Mouse (Mus musculus) spleen, adult 12 weeks (tissue): ENCODE results near the gene Tnfrsf22.
A peak's percentile ranks its signal among the peaks of the same experiment; 100 is the strongest.
"Not testable (repeated sequence)": the region's sequence is repeated elsewhere in the genome, so short reads cannot be mapped to it uniquely, and the experiment has no call there.

ENCODE experiments used
- DNase-seq: peaks from one replicate; pipeline ENCODE4 v3.0.0; 2022; ENCODE audit warnings: low spot score

Tnfrsf22 gene

DNA sequence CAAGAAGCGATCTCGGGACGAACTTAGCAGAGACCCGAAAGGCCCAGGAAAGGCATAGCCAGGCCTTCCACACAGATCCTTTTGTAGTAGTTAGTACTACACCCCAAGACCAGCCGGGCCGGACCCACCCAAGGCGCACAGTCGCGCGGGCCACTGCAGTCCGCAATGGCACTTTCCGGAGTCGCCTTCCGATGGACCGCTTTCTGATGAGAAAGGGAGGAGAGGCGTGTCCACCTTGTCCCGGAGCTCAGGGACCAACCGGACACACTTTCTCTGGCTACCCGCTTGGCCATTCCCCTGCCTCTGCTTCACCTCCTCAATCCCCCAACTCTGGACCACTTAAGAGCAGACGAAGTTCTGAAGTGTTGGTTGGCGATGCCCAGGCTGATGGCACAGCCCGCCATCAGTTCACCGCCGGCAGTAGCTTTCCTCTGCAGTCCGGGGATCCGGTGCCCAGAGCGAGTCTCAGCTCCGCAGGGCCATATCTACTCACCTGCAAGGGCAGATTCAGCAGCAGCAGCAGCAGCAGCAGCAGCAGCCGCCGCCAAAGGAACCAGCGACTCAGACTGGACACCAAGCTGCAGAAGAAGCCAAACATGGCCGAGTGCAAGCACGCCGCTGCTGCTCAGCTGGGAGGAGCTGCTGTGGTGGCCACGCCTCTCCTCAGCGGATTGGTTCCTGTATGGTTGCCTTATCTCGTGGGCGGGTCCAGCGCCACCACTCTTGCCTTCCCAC, at the start of gene Tnfrsf22:
TSS of gene Tnfrsf22 (minus strand) at position 628 of the 735 bp plus-strand sequence.
- DNase-seq, result peak; percentile 67

DNA sequence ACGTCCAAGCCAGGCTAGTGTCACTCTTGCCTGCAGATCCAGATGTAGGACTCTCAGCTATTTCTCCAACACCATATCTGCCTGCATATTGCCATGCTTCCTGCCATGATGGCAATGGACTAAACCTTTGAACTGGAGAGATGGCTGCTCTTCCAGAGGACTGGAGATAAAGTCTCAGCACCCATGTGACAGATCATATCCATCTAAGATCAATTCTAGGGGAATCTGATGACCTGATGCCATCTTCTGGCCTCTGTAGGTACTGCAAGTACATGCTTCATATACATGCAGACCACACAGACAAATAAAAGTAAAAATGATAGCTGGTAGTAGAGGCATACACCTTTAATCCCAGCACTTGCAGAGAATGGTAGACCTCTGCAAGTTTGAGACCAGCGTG, 46.7 kb upstream of the Tnfrsf22 start:
- no peak for DNase-seq

DNA sequence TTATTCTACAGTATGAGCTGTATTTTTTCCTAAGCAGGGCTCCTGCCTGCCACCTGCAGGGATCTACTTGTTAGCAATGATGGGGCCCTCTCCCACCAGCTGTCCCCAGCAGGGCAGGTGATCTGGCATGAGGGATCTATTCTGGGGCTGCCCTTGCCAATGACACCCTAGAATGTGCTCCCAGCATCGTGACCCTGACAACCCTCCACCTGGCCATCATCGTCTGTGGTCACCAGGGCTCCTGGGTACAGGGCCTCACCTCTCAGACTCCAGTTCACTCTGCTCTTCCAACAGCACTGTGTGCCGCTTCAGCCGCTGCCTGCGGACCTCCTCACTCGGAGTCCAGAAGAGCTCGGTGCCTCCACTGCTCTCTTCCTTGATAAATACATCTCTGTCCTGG, 45.1 kb upstream of the Tnfrsf22 start:
- no peak for DNase-seq

DNA sequence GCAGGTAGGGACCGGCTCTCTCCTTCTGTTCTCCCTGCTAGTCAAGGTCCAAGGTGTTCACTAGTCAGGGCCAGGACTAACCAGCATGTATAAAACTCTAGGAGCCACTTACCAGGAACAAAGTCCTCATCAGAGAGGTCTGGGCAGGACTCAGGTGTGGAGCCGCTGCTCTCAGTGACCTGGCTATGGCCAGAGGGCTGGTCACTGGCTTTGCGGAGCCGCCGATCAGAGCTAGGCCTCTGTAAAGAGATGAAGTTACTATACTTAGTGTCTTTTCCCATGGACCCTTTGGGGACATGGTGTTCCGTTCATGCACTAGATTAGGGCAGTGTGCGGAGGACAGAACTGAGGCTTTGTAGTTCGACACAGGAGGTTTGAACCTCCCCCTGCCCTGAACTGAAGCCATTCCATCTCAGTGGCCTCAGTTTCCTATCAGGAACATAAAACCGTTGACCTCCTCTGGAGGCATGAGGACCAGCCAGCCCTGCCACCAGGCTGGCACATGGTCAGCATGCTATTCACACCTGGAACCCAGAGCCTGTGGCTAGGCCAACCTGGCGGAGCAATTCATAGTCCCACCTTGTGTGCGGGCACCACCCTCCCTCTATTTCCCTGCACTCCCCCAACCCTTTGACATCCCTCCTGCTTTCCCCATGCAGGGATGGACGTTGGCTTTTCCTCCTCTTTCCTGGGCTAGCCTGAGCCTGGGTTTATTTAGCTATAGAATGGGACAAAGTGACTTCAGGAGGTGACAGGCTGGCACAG, 43.5 kb upstream of the Tnfrsf22 start:
- DNase-seq, result no peak

DNA sequence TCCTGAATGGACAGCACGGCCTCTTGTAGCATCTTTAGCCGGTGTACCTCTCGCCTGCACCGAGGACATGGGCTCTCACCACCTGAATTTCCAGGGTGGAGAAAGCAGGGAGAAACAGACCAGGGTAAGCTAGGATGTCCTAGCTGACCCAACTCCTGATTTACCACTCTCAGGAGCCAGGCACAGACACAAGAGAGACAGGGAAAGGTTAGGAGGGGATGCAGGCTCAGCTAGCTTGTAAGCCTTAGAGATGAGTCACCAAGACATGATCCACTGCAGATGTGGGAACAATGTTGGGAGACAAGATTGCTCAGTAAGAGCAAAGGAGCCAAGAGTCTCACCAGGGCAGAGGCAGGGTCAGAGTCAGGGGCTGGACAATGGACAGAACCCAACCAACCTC, 42.4 kb upstream of the Tnfrsf22 start:
- DNase-seq, result no peak

DNA sequence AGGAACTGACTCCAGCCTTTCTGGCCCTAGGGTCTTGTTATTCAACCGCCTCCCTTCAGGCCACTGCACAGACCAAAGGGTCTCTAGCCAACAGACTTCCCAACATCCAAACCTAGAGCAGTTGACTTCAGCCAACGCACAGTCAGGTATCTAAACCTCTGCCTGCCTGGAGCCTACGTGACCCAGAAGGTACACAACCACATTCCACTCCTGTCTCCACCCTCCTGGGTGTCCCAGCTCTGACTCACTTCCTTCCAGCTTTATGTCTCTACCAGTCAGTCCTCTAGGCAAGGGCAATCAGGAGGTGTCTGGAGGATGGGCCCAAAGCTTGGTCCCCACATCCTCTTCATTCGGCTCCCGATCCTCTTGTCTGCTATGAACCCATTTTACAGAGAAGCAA, 41.7 kb upstream of the Tnfrsf22 start:
- no peak for DNase-seq

DNA sequence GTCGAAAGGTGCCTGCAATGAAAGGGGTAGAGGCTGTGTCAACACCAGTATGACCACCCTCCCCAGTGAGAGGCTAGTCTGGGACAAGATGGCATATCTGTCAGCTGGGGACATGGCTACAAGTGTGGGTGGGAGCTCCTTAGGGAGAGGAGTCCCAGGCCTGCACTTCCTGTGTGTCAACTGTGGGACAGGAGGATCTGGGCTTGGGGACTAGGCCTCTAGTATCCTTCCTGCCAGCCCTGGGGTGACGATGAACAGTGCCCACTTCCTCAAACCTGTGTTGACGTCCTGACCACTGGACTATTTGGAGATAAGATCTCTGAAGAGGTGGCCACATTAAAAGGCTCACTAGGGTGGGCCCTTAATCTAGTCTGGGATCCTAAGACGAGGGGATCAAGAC, 40.5 kb upstream of the Tnfrsf22 start:
- no peak for DNase-seq

DNA sequence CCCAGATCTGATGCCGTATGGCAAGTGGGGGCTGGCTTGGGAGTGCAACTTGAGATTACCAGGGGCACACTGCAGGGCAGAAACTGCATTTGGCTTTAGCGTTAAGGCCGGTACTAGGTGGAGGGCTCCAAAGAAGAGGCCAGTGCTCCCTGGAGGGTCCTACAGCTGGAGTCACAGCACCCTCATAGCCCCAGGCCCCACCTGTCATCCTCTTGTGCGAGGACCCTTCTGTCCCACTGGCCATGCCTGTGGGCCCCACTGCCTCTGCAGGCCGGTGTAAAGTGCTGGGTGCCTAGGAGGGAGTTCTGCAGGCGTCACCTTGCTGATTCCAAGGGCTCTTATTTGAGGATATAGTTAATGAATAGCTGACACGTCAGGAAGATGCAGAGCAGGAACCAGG, 40.0 kb upstream of the Tnfrsf22 start:
- no peak for DNase-seq

DNA sequence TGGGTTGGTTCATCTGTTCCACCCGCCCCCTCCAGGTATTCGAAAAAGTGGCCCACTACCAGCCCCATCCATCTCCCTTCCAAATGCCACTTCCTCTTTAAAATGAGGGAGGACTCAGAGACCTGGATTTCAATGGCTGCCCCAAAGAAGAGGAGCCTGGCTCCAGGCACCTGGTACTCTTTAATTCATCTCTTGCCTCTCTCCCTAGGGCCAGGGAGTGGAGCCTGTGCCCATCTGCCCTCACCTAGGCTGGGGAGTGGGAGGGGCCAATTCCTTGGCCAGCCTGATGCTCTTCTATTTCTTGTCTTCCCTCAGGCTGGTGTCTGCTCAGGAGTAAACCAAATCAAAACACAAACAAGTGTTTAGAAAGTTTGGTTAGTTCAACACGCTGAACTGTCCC, 37.2 kb upstream of the Tnfrsf22 start:
- DNase-seq, result not testable (repeated sequence)

DNA sequence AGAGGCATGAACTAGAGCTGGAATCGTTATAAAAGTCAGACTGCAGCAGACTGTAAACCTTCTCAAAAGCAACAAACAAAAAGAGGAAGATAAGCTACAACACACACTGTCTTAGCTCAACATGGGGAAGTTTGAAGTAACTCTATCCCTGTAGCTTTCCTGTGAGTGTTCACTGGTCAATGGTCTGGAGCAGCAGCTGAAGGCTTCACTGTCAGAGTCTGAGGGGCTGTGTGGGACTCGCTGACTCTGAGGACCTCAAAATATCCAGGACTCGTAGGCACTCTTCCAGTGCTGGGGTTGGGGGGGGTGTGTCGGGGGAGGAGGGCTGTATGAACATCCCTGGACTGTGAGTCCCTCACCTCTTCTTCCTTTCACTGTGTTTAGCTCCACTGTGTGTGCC, 36.7 kb upstream of the Tnfrsf22 start:
- not testable (repeated sequence) for DNase-seq

DNA sequence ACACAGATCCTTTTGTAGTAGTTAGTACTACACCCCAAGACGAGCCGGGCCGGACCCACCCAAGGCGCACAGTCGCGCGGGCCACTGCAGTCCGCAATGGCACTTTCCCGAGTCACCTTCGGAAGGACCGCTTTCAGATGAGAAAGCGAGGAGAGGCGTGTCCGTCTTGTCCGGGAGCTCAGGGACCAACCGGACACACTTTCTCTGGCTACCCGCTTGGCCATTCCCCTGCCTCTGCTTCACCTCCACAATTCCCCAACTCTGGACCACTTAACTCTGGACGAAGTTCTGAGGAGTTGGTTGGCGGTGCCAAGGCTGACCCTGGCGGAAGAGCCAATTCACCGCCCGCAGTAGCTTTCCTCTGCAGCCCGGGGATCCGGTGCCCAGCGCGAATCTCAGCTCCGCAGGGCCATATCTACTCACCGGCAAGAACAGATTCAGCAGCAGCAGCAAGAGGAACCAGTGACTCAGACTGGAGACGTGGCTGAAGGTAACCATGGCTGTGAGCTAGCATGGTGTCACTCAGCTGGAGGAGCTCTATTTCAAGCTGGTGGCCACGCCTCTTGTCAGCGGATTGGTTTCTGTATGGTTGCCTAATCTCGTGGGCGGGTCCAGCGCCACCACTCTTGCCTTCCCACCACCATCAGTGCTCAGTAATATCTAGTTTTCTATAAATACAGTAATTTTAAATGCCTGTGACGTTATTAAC, 36.1 kb upstream of the Tnfrsf22 start, which contains the start of gene Tnfrsf23:
TSS of gene Tnfrsf23 (minus strand) at position 514 of the 709 bp plus-strand sequence.
- peak; percentile 35 for DNase-seq

DNA sequence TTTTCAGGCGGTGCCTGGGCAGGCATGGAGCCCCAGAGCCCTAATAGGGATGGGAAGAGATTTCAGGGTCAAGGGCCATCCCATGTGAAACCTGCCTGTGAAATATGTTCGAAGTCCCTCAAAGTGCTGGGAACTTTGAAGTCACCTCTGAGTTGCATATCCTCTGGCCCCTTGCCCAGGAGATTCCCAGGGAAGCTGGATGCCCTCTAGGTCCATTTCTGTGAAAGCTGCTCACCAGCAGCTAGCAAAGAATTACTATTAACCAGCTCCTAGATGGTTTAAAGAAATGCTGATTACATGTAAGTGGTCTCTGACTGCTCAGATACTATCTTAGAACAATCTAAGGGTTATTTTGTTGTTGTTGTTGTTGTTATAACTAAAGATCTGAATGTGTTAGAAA, 35.1 kb upstream of the Tnfrsf22 start:
- DNase-seq, result not testable (repeated sequence)

DNA sequence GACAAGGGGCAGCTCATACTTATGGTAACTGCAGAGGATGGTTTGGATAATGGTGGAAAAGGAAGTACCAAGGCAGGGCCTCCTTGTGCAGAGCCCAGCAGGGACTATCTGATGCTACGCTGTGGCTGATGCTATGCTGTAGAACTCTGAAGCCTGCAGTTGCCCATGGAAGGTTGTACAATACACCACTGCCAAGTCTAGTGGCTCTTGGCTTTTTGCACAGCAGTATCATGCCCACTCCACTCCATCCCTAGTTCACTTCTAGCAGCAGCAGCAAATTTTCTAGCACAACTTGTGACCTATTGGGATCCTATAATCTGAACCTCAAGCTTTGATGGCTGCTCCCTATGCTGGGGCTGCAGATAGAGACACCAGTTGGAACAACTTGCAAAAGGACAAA, 32.1 kb upstream of the Tnfrsf22 start:
- DNase-seq, result no peak

DNA sequence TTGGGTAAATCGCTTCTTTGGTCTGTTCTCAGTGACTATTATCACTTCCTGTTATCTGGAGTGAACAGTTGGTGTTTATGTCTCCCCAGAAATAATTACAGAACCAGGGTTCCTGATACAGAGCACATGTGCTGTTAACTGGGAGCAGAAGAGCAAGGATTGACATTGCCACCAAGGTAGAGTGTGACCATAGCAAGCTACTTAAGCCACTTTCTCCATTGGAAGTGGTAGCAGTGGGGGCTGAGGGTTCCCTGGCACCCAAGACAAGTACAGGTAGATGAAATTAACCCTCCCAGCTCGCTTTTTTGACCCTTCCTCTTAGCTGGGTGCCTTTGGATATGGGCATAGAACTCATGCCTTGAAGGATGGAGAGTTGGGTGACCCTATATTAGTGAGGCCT, 31.4 kb upstream of the Tnfrsf22 start:
- DNase-seq, result not testable (repeated sequence)

DNA sequence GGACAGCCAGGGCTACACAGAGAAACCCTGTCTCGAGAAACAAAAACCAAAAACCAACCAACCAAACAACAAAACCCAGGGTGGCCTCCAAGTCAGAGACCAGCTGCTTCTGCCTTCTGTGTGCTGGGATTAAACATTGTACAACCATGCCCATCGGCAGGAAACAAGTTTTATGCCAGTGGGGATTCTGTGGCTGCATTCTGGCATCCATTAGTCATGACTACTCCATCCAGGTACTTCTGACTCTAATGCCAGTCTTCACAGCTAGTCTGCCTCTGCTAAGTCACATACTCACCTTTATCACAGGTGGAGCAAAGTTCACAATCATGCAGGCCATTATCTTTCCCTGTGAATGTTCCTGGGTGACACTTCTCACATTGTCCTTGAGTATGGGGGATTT, 30.2 kb upstream of the Tnfrsf22 start:
- not testable (repeated sequence) for DNase-seq

DNA sequence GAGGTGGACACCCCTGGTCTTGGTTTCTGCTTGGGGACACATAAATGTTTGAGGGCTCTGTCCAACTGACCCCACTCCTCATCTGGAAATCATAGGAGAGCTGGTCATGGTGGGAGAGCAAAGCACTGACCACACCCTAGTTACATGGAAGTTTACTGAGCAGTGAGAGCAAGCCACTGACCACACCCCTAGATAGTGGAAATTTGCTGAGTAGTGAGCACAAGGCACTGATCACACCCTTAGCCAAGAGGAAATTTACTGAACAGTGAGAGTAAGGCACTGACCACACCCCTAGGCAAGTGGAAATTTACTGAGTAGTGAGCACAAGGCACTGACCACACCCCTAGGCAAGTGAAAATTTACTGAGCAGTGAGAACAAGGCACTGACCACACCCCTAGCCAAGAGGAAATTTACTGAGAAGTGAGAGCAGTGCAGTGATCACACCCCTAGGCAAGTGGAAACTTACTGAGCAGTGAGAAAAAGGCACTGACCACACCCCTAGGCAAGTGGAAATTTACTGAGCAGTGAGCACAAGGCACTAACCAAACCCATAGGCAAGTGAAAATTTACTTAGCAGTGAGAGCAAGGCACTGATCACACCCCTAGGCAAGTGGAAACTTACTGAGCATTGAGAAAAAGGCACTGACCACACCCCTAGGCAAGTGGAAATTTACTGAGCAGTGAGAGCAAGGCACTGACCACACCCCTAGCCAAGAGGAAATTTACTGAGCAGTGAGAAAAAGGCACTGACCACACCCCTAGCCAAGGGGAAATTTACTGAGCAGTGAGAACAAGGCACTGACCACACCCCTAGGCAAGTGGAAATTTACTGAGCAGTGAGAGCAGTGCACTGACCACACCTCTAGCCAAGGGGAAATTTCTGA, 17.2 kb upstream of the Tnfrsf22 start:
- no peak for DNase-seq

DNA sequence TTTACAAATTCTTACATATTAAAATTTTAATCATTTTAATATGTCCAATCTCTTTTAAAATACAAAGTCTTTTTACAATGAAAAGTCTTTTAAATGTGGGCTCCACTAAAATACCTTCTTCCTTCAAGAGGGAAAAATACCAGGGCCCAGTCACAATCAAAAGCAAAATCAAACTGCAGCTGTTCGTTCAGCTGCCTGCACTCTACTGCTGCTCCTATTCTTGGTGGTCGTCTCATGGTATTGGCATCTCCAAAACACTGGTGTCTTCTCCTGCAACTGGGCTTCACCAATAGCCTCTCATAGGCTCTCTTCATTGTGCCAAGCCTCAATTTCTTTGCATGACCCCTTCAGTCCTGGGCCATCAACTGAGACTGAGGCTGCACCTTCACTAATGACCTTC, 14.0 kb upstream of the Tnfrsf22 start:
- DNase-seq, result no peak

DNA sequence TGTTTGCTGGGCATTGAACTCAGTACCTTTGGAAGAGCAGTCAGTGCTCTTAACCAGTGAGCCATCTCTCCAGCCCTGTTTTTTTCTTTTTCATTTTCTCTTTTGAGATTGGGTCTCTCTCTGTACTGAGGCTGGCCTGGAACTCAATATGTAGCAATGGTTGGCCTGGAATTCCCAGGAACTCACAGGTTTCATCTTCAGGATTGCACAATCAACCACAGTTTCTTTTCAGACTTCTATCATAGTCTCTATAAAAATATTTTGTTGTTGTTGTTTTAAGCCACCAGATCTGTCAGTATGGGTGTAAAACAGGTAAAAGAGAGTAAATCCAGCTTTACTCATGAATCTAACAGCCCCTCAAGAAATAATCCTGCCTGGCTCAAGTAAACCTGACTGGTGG, 11.3 kb upstream of the Tnfrsf22 start:
- DNase-seq, result no peak

DNA sequence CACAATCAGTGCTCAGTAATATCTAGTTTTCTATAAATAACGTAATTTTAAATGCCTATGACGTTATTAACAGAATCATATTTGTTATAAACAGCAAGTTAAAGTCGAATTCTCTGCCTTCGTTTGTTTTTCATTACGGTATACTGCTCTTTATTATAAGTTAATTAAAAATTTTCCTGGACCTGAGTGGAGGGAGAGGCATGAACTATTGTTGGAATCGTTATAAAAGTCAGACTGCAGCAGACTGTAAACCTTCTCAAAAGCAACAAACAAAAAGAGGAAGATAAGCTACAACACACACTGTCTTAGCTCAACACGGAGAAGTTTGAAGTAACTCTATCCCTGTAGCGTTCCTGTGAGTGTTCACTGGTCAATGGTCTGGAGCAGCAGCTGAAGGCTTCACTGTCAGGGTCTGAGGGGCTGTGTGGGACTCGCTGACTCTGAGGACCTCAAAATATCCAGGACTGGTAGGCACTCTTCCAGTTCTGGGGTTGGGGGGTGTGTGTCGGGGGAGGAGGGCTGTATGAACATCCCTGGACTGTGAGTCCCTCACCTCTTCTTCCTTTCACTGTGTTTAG, 397 bp upstream of the Tnfrsf22 start:
- not testable (repeated sequence) for DNase-seq

DNA sequence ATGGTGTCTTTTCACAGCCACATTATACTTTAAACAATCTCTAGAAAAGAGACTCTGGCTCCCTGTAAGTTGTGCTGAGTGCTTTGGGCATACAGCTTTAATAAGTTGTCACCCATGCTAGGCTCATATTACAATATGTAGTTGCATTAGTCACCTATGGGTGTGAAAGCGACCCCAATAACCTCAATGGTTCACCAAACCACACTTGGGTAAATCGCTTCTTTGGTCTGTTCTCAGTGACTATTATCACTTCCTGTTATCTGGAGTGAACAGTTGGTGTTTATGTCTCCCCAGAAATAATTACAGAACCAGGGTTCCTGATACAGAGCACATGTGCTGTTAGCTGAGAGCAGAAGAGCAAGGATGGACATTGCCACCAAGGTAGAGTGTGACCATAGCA, 5.5 kb downstream of the Tnfrsf22 start:
- not testable (repeated sequence) for DNase-seq

DNA sequence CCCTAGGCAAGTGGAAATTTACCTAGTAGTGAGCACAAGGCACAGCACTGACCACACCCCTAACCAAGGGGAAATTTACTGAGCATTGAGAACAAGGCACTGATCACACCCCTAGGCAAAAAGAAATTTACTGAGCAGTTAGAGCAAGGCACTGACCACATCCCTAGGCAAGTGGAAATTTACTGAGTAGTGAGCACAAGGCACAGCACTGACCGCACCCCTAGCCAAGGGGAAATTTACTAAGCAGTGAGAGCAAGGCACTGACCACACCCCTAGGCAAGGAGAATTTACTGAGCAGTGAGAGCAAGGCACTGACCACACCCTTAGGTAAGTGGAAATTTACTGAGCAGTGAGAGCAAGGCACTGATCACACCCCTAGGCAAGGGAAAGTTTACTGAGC, 12.8 kb downstream of the Tnfrsf22 start:
- no peak for DNase-seq
